Mouse (Mus musculus) adipocyte (in vitro differentiated cells): Measurements from ENCODE around the gene Gm572.

Experiments used
- DNase-seq: peaks from one replicate; pipeline ENCODE4 v3.0.0-alpha.2; 2016; ENCODE audit warnings: low spot score

The Gm572 gene

DNA sequence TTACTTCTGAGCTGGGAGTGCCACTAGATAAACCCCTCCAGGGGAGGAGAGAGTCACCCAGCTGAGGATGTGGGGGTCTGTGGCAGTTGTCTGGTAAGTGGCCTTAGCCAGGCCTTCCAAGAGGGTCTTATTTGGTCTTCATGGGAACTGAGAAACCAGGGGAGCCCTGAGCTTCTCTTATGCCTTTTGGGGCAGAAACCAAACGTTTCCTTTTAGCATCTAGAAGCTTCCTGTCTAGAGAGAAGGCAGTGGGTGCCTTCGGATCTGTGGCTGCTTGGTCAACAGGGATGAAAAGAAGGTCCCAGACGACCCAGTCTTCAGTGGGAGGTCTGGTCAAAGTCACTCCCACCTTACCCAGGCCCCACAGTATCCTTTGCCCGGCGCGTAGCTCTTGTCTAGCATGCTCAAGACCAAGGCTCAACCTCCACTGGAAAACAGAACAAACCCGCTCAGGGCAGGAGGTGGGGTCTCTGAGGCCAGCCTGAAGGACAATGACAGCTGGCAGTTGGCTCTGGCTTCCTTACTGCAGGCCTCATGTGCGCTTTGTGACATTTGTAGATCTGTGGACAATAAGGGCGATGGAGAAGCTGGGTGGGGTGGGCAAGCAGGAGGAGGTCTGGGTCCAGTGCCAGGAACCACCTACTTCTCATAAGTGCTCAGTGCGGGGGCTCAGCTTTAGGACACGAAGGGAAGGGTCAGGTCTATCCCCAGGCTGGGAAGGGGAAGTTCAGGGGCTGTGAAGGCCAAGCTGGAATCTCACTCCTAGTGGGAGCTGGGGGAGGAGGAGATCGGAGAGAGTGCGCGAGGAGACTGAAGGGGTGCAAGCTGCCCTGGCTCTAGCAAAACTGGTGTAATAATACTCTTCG, at the start of gene Gm572:
Gene Gm572 (plus strand): TSS at position 27 of the 866 bp plus-strand sequence.
- no peak for DNase-seq

DNA sequence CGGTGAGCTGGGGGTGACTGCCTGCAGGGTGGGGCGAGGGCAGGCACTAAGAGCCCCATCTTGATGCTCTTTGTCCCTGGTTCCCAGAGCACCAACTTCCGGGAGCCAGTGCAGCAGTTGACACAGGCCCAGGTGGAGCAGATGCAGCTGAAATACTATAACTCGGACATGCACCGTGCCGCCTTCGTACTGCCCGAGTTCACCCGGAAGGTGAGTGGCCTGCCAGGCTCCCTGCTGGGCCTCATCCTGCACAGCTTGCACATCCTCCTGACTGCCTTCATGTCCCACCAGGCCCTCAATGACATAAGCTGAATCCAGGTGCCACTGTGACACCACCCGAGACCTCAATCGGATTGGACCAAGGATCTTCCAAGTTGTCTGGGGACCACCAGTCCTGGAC, 49.1 kb upstream of the Gm572 start:
- DNase-seq: no peak

DNA sequence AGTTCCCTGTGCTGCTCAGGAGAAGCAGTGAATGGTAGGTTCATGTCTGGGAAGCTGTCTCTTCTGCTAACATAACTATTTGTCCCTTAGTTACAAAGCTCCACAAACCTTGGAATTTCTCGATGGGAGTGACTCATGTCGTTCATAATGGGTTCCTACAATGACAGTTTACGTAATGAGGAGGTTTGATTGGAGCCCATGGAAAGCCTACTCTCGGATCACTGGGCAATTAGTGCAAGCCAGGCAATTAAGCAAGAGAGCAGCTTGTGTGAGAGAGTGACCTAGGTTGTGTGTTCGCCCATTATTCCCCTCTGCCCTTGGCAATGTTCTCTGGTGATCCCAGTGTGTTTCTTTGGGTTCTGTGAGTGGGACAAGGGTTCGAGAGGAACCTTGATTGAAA, 47.2 kb upstream of the Gm572 start:
- DNase-seq: no peak

DNA sequence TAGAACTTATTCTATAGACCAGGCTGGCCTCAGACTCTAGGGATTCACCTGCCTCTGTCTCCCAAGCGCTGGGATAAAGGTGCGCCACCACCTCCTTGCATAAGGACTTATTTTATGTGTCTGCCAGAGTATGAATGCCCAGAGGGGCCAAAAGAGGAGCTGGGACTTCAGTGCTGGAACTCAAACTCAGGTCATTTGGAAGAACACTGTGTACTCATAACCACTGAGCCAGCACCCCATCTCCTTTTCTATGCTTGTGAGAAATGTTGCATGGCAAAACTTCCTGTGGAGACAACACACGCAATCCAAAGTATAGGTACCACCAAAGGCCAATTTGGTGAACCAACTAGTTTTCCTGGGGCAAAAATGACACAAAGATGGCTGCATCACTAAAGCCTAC, 46.4 kb upstream of the Gm572 start:
- no peak for DNase-seq

DNA sequence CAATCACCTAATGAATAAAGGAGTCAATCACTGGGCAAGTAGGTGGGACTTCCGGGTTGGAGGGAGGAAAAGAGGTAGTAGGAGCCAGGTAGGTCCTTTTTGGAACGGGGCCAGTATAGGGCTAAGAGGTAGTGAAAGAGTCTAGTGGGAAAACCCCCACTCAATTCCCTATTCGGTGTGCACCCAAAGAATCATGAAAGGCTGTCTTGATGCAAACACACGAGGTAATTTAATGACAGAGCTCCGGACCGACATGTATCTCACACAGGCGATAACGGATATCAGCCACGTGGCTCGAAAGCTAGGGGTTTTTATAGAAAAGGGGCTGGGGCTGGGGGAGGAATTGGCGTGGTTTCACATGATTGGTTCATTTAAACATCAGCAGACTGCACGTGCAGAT, 44.3 kb upstream of the Gm572 start:
- DNase-seq: no peak

DNA sequence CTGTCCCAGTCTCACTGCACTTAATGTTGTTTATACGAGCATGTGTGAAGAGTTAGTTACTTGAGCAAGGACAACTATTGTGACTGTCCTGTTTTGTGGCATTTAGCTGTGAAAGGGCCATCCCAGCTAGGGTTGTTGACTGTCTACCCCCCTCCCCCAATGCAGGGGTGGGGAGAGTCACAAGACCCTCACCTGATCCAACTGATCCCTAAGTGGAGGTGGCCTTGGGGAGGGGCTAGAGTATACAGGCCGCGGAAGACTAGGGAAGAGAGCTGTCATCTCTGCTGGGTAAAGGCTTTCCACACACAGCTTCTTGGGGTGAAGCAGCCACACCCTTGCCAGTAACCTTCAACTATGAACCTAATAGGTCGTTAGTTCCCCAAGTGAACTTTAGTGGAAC, 42.8 kb upstream of the Gm572 start:
- DNase-seq: no peak

DNA sequence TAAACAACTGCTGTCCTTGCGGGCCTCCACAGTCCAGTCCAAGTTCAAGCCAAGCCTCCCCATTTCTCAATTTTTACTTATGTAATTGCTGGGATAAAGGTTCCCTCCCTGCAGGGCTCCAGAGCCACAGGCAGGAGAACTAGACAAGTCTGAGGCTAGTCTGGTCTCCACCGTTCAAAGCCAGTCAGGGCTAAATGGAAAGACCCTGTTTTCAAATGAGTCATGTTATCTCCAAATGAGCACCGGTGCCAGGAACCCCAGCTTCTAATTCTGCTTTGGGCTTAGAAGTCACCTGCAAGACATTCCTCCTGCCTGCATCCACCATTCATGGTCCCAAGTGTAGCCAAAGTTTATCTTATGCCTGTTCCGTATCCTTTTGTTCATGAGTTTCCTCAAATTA, 41.2 kb upstream of the Gm572 start:
- DNase-seq: peak; percentile 28

DNA sequence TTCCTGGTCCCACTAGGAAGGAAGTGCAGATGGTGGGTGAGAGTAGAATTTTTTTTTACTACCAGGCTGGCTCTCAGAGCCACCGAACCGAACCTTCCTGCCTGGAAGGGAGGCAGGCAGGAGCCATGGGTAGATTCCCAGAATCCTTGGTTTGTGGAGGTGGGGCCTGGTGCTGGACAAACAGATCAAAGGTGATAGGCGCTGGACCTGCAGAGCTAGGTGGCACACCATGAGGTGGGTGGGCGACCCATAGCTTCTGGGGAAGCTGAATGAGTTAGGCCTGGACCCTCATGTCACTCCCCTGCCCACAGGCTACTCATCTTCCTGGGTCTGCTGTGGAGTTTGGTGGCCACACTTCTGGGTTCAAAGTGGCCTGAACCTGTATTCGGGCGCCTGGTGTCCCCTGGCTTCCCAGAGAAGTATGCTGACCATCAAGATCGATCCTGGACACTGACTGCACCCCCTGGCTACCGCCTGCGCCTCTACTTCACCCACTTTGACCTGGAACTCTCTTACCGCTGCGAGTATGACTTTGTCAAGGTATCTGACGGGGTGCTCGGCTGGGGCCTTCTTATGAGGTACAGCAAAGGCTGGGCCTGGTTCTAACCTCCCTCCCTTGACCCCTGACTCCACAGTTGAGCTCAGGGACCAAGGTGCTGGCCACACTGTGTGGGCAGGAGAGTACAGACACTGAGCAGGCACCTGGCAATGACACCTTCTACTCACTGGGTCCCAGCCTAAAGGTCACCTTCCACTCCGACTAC, 40.6 kb upstream of the Gm572 start, which contains the start of gene Masp2:
Gene Masp2 (plus strand): TSS at position 198 of the 764 bp plus-strand sequence.
- no peak for DNase-seq

DNA sequence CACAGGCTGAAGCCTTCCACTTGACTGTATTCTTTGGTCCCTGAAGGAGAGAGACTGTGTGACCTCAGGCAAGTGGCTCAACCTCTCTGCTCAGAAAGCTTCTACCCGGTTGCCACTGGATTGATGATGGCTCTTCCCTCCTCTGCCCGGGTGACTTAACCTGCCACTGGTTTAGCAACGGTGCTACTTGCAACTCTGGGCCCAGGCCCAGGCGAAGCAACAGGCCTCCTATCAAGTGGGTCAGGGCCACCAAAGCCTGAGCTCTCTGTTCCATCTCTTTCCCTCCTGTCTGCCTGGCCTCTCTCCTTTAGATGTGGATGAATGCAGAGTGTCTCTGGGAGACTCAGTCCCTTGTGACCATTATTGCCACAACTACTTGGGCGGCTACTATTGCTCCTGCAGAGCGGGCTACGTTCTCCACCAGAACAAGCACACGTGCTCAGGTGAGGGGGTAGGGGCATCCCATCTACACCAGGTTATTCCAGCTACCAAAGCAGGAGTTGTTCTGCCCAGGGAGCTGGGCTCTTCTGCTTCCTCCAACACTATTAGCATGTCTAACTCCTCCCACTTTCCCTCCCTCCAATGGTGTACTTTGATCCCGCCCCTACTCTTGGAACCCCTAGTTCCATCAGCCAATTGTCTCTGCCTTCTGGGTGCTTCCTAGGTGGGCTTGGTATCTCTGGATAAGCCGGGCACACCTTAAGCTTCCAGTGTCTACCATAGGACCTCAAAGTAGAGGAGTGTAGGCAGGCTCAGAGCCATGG, 39.6 kb upstream of the Gm572 start:
- DNase-seq: no peak

DNA sequence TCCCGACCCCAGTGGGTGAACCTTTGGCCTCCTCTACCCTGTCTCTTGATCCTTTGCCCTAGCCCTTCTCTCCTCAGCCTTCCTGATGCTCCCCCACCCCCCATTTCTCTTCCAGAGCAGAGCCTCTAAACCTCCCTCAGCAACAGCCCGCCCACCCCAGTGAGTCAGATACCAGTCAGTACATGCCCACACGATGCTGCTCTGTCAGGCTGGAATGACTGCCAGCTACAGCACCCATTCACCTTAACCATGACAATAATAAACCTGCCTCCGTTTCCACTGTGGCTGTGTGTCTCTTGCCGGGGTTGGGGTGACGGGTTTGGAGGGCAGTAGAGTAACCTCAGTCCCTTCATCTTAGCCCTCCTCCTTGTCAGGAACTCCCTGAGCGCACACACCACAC, 39.0 kb upstream of the Gm572 start:
- no peak for DNase-seq

DNA sequence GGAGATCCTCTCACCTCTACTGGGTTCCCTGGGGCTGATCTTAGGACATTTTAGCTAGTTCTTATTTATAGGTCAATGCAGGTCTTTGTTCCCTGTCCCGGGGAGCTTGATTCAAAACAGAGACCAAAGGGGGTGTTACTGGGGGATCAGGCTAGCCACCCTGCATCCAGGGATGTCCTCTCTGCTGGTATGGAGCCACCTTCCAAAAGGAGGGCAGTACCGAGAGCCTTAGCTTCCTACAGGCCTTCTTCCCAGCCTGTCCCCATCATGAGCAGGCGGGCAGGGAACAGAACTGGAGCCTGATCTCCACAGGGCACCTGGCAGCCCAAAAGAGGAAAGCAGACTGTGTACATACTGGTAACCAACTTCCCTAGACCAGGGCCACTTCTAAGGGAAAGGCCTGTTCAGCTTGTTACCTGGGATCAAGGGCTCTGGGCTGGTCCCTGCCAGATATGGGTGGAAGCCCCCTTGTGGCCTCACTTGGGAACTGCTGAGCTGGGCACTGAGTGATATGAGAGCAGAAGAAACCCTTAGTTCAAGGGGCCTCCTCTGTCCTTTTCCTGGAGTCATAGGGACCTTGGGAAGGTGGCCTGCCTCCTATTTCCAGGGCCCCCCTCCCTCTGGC, 38.5 kb upstream of the Gm572 start:
- peak; percentile 46 for DNase-seq

DNA sequence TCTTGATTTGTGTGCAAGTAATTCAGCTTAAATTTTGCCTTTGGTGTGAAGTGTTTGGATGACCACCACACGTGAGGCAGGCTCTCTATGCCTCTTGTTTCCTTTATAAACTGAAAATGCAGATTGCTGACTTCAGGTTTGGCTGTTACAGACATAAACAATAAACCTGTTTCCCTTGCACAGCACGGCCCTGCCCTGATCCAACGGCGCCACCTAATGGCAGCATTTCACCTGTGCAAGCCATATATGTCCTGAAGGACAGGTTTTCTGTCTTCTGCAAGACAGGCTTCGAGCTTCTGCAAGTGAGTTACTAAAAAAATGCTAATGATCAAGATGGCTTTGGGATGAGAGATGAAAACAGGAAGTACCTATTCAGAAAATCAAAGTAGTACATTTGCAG, 35.4 kb upstream of the Gm572 start:
- peak; percentile 76 for DNase-seq

DNA sequence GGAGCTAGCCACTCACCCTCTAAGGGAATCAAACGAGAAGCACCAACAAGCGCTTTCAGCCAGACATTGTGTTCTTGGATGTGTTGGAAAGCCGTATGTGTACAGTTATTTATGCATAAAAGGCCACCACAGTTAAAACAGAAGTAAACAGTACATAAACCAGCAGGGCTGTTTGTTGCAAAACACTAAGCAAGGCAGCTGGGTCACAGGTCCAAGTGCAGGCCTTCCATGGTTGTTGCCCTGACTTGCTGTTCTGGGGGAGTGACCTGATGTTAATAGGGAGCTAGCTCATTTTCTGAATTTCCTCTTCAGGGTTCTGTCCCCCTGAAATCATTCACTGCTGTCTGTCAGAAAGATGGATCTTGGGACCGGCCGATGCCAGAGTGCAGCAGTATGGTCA, 33.3 kb upstream of the Gm572 start:
- peak; percentile 59 for DNase-seq

DNA sequence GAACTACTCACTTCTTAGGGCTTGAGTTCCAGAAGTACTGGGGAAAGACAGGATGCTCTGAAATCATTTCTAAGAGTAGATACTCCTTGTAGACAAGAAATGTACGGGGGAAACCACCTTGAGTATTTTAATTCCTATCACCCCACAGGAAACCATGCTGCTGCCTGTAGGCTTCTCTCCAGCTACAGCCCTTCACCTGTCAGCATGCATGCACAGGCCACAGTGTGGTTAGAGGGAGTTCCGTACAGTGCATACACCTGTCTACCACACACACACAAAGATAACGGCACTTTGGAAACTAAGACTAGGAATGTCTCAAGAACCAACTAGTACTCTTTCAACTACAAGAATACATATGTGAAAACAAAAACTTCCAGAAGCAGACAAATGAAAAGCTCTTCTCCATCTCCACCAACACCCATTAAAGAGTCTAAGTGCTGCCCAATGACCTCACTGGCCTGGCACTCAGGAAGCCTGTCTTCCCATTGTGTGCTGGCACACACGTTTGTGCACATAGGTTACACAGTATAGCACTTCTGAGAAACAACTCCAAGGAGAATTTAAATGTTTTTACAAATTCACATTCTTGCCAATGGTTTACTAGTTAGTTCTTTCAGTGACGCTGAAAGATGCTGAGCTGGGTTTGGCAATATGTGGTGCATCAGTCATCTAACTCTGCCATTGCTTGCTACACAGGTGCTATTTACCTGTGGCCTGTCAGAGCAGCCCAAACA, 32.3 kb upstream of the Gm572 start:
- no peak for DNase-seq

DNA sequence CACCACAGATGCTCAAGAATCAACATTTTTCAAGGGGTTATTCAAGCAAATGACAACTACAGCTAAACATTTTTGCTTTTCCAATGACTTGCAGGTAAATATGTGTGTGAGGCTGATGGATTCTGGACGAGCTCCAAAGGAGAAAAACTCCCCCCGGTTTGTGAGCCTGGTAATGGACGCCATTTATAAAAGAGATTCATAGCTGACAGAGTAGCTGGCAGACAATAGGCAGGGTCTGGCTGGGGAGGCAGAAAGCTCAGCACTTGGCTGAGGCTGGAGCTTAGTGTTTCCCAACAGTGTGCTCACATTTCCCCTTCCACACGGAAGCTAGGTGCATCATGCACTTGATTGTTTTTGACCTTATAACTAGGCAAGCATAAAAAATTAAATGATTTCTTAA, 30.6 kb upstream of the Gm572 start:
- no peak for DNase-seq

DNA sequence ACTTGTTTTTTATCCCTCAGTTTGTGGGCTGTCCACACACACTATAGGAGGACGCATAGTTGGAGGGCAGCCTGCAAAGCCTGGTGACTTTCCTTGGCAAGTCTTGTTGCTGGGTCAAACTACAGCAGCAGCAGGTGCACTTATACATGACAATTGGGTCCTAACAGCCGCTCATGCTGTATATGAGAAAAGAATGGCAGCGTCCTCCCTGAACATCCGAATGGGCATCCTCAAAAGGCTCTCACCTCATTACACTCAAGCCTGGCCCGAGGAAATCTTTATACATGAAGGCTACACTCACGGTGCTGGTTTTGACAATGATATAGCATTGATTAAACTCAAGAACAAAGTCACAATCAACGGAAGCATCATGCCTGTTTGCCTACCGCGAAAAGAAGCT, 29.4 kb upstream of the Gm572 start:
- no peak for DNase-seq

DNA sequence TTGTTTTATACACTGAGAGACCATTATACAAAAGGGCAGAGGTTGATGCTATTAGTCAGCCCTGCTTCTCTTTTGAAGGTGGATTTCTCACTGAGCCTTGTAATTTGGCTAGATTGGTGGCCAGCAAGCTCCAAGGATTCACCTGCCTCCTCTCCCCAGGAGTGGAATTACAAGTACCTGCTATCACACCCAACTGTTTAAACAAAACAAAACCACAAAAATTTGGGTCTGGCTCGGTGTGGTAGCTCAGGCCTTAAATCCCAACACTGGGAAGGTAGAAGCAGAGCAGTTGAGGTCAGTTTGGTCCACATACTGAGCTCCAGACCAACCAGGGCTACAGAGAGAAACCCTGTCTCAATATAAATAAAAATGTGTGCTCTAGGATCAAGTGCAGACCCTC, 23.3 kb upstream of the Gm572 start:
- no peak for DNase-seq

DNA sequence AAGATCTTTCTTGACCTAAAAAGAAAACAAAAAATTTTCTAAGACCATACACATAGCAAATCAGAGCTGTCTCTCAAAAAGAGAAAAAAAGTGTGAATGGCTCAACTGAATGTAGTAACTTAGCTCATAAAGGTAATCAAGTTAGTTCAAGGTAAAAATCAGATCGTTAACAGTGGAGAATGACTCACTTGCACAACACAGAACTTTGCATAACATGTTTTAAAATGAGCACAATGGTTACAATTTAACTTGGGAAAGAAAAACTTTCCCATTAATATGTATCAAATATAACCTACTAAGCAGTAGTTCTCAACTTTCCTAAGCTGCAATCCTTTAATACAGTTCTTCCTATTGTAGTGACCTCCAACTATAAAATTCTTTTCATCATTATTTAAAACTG, 22.4 kb upstream of the Gm572 start:
- no peak for DNase-seq

DNA sequence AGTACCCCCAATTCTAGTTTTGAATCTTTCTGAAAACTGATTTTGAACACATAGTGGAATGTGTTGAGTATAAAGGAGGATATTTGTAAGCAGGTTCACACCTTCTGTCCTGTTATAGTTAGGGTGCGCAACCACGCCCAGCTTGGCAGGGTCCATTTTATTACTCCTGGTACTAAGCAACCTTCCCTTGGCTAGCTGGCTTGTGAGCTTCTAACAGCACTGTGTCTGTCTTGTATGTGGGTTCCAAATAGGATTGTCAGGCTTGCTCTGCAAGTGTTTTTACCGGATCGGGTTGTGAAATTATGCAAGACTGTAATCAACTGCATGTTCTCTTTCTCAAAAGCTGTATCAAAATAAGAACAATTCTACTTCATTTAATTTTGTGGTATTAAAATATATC, 20.6 kb upstream of the Gm572 start:
- no peak for DNase-seq

DNA sequence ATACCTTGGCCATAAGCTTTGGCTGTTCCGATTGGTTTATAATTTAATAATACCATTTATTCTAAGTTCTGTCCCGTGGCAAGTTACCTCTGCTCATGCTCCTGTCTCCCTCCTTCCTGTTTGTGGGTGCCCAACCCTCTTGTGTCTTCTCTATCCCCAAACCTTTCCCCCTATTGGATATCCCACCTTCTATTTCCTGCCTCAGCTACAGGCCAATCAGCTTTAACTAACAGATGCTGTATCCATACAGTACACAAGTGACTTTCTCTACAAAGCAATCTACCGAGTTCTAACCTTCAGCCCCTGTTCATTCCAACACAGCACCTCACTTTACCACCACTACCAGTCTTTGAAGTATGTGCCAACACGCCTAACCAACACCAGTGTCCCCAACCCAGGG, 19.5 kb upstream of the Gm572 start:
- DNase-seq: no peak

DNA sequence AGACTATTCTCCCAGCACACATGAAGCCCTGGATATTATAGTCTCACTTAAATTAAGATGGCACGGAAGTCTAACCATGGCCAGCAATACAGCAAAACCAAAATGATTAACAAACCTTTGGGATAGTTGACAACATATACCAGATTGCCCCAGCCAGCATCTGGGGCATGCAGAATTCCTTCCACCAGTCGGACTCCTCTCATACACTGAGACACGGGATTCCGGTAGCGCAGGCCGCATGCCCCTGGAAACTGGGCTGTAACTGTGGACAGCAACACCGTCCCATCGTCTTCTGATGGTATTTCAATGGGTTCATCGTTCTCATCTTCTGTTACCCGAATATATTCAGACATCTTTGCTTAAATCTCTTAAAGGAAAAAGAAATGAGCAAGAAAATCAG, 18.1 kb upstream of the Gm572 start:
- no peak for DNase-seq
